Mouse (Mus musculus) adrenal gland, postnatal 36 days (tissue): ENCODE results near the gene Enah. TPM values are rescaled to one million over a fixed set of nuclear protein-coding genes. Genes with fewer than 3 reads are reported as not detected.
A peak's percentile ranks its signal among the peaks of the same experiment; 100 is the strongest.

Experiments
- DNase-seq, 2 experiments: peaks; one replicate each; pipeline ENCODE4 v3.0.0; 2021; ENCODE audit warnings: mixed read lengths in 1 of 2
- total RNA-seq, 2 experiments: library from RNA; stranded (reverse); gene quantifications; 2 replicates each; pipeline ENCODE4 v1.2.3; 2021

The Enah gene
- total RNA-seq, 2 experiments from 2014 or later, result 52.9 to 78.1 TPM

DNA sequence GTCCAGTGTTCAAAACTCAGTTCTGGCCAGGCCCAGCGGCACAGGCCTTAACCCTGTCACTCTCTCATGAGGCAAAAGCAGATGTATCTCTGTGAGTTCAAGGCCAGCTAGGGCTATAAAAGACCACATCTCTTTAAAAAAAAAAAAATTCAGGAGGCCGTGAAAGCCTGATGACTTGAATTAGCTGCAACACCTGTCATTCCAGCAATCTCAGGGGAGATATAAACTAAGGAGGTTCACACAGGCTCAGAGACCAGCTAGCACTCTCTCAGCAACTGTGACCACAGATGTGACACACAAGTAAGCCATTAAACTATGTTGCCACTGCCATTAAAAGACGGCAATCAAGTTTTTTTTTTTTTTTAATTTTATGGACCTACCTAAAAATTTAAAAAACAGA lies 56.0 kb downstream of the Enah start:
- no peak for DNase-seq

DNA sequence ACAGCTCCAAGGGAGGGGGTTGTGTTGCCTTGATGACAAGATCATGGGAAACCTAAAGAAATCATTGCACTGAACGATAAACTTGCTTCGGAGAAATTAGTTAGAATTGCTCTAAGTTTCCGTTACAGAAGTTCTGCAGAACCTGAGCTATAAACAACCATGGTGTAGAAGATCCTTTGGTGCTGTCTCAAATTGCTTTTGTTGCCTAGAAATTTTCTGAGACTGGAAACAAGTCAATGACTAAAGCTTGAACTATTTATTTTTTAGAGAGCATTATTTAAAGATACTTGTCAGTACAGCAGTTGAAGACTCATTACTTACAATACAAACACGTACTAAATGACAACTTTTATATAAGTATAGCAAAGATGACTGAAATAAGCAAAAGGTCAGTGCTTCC lies 56.4 kb downstream of the Enah start:
- DNase-seq, result no peak

DNA sequence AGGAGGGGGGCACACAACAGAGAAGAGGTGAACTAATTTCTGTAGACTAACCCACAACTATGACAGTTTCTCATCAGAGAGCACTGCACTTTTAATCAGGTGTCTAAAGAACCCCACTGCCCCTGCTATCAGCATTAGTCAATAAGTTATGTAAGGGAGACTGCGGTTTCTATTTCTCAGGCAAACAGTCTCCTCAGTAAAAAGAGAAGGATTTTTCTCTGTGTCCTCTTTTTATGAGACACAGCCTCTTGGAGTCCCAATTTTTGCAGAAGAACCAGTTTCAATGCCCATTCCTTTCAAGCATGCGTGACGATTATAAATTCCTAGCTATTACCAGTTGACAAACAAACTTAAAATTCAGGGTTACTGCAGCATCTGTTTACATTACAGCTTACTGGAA lies 59.4 kb downstream of the Enah start:
- no peak for DNase-seq

DNA sequence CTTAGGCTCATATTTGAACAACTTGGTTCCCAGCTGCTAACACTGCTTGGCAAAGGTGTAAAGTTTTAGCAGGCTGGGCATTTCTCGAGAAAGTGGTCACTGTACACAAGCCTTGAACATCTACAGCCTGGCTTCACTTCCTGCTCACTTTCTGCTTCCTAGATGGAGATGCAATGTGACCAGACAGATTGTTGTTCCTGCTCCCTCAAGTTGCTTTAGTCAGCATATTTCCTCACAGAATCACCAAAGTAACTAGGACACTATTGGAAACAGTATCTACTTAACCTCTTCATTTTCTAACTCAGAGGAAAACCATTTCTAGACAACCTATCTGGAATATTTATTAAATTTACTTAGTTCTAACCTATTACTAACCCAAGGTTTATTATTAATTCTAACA lies 61.4 kb downstream of the Enah start:
- DNase-seq, result no peak

DNA sequence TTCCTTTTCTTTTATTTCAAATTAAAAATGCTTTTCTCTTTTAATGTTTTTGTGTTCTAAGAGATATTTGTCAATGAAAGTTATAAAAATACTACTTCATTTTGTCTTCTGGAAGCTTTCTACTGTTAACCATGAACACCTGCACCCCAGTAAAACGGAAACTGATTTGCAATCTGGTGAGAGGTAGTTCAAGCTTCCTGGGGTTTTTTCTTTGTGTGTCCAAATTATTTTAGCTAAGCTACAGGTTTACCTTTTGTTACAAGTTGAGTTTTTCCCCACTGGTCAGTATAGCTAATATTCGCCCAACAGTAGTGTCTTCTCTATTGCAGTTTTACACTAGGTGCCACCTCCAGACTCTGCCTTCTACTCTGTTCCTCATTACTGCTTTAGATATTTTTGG lies 62.1 kb downstream of the Enah start:
- no peak for DNase-seq

DNA sequence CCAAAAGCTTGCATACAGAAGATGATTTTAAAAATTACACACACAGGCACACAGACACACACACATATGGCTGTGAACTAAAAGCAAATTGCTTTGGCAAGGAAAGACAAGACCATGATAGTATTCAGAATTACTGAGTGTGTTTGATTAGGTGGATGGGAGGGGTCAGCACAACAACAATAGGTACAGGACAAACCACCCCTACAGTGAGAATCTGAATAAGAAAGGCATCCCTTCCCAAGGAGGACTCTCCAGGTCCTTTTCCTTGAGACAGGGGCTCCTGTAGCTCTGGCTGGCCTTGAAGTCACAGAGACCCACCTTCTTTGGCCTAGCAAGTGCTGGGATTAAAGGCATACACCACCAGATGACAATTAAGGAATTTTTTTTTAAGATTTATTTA lies 66.2 kb downstream of the Enah start:
- DNase-seq, result no peak

DNA sequence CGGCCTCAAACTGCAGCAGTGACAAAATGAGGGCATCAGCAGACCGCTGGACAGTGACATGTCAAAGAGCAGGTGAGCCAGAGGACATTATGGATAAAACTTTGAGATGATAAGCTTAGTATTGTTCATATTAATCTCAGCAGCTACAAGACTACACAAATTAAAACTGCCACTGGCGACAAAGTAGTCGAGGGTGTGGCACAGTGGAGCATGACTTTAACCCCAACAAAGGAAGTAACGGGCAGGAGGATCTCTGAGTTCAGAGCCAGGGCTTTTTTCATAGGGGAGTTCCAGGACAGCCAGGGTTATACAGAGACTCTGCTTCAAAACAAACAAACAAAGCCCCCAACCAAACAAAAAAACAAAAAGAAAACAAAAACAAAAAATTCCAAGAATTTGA lies 68.5 kb downstream of the Enah start:
- no peak for DNase-seq

DNA sequence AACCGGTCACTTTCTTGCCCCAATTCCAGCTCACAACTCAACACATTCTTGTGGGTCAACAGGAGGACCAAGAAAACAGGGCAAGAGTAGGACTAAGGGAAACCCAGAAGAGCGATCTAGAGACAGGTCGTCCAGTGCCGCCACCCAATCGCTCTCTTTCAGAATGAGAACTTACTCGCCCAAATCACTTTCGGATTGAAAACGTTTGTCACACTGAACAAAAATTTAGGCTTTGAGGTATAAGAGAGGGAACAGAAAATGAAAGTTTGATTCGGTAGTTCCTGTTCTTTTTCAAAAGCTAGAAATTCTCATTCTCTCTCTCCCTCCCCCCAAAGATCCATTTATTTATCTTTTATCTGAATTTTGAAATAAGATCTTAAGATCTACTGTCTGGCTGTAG lies 69.1 kb downstream of the Enah start:
- DNase-seq, result no peak

DNA sequence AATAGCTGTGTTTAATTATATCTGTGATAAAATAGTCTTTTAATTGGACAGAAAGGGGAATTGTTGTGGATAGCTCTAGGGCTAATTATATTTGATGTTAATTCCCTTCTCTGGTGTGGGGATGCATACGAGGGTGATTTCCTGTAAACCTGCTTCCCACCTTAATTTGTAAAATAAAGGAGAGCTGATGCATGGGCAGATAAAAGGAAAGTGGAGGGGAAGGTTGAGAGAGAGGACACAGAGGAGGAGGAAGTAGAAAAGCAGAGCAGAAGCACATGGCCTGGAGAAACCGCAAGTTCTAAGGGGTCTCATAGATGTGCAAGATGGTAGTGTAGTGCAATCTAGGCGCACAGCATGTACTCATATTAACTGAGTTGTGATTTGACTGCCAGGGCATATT lies 71.6 kb downstream of the Enah start:
- DNase-seq, result no peak

DNA sequence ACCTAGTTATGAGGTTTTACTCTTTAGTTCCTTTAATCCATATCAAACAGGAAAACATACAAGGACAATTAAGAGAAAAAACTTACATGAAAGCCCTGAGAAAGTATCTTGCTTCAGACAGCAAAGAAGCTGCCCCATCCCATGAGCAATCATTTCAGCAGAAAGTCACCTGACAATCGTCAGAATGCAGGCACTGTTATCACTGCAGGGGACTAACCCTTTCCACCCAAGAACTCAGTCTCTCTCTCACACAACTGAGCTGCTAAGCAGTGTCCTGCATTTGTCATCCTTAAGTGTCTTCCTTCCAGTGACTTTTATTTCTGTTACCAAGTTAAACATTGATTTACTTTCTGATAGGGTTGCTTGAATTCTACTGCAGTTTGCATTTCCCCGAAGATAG lies 82.7 kb downstream of the Enah start:
- DNase-seq, result no peak

DNA sequence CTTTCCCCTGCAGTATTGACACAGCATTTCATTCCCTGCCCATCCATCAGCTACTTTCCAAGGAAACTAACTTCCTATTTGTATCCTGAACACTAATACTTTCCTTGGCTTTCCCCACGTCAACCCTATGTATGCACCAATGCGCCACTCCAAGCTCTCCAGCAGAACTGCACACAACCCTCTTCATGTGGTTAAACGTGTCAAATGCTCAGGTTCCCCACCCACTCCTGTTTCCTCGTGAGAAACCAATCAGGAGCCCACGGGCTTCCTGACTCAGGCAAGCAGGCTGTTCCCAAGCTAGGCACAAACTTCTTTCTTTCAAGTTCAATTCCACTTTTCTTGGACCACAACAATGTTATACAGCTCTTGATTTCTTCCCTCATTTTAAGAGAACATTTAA lies 91.4 kb downstream of the Enah start:
- DNase-seq, result no peak

DNA sequence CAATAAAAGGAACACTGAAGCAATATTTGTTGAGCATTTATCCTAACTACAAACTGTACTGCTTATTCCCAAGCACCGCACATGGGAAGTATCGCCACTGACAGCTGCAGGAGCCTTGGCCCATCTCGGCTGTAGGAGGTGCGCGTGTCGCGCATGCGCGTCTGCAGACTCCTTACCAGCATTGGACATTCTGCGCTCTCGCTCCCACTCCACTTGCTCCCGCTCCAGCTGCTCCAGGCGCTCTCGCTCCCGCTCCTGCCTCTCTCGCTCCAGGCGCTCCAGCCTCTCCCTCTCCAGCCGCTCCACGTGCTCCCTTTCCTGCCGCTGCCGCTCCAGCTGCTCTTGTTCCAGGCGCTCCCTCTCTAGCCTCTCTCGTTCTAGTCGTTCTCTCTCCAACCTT lies 96.4 kb downstream of the Enah start:
- DNase-seq, result peak; percentile 15 to 26

DNA sequence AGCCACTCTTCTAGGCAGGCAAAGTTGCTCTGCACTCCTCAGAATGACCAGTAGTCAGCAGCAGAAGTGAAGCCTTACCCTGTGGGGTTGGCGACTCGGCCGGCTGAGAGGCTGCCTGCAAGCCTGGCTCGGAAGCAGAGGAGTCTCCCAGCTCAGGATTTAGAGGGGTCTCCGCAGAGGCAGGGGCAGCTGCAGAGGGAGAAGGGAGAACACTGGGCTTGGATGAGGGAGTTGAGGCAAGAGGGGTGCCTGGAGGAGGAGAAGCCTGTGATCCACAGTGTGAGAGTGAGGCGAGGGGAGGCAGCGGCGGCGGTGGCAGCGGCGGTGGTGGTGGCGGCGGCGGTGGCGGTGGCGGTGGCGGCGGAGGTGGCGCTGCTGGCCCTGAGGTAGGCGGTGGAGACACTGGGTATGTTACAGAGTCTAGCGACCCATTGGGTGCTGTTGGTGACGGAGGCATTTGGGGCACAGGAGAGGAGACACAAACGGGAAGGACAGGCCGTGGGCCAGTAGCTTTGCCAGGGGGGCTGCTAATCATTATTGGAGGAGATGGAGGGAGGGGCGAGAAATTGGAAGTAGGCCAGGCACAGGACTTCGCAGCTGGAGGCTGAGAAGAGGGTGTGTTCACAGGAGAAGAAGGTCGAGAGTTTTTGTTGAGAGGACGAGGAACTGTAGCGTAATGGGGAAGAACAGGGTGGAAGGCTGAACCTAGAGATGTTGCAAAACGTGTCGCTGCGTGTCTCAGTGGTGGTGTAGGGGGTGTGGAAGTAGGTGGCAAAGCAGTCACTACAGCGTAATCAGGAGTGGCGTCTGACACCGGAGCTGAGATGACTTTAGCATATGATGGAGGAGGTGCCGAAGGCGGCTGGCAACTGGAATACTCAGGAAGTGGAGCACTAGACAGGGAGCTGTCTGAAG lies 98.0 kb downstream of the Enah start:
- peak; percentile 15 to 27 for DNase-seq

DNA sequence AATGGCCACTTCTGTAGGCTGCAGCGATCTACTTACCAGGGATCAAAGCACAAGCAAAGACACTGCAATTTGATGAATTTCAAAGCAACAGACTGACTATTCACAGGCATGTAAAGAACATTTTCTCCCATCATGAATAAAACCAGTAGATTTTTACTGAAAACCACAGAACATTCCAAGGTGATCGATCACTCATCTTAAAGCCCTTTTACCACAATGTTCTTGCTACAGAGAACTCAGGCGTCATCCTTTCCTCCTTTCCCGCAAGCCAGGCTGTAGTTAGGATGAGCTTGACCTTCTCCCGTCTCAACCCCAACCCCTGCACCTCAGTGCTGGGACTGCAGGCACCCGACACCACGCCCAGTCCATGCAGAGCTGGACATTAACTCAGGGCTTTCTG lies 107.9 kb downstream of the Enah start:
- DNase-seq, result no peak

DNA sequence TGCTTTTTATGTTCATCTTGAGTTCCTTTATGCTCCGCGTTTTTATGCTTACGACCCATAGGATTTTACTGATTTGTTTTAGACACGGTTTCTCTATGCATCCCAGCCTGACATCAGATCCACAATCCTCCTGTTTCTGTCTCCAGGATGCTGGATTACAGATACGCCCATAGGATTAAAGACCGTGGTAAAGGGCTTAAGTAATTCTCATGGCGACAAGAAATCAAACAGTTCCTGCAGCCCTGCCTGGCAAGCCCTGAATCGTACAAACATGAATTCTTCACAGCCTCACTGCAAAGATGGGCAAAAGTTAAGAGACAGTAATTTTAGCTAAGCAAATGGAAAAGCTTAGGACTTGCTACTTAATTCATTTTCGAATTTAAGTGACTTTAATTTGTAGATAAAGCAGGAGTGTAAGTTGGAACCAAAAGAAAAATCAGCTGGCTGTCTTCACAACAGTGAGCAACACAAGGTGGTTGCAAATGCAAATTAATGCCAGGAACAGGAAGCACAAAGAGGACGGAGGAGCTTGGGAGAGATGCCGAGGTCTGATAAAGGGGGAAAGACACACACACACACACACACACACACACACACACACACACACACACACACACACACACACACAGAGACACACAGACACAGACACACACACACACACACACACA lies 118.0 kb downstream of the Enah start:
- DNase-seq, result no peak

DNA sequence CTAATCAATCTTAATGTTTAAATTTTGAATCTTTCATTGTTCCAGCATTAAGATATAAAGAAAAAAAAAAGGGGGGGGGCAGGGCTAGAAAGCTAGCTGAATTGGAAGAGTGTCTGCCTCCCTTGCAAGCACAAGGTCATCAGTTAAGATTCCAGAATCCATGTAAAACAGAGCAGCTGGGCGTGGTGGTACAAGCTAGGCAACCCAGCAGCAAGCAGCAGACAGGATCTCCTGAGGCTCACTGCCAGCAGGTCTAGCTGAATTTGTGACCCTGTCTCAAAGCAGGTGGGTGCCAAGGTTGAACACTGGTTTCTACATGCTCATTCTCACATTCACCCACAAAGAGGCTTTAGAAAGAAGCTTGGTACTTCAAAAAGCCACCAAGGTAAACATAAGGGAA lies 118.9 kb downstream of the Enah start:
- peak in 1 of 2 experiments; percentile 20 for DNase-seq

DNA sequence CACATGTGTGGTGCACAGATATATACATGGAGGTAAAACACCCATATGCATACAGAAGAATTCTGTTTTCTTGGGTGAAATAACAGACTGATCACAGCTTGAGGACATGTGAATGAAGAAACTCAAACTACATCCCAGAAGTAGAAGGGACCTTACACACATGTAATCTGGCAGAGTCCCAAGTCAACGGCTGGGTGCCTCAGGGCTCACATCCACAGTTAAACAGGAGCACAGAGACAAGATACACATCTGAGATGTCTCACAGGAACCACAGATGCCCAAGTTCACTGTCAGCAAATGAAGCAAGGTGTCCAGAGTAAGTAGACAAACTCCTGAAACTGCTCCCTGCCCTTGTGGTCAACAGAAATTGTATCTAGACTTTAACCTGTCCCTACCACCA lies 120.8 kb downstream of the Enah start:
- no peak for DNase-seq

DNA sequence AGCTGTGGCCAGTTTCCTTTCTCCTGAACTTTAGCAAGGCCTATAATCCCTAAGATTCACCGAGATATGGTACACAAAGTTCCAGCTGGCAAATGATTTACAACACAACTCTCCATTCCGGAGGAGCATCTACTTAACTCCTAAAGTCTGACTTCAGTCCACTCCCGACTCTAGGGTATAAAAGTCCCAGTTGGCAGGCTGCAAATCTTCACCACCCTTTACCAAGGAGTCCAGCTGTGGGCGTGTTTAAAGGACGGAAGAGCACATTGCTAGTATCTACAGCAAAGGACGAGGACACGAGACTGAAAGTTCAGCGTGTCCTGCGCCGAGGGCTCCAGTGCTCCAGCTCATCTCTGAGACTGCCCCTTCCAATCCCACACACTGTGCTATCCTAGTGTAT lies 122.8 kb downstream of the Enah start:
- no peak for DNase-seq

DNA sequence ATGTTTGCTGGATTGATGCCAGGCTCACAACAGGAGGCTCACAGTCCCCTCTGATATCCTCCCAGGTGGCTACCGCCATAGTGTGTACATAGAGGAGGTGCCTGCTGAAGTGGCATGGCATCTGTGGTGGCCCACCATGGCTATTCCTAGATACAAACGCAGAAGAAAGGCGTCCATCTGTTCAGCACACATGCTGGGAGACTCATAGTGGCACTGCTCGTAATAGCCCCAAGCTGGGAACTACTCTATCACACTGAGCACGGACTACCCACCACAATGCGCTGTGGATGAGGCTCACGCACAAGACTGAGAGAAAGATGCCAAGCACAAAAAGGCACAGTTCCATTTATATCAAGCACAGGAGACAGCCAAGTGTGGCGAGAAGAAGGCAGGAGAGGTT lies 126.1 kb downstream of the Enah start:
- no peak for DNase-seq

DNA sequence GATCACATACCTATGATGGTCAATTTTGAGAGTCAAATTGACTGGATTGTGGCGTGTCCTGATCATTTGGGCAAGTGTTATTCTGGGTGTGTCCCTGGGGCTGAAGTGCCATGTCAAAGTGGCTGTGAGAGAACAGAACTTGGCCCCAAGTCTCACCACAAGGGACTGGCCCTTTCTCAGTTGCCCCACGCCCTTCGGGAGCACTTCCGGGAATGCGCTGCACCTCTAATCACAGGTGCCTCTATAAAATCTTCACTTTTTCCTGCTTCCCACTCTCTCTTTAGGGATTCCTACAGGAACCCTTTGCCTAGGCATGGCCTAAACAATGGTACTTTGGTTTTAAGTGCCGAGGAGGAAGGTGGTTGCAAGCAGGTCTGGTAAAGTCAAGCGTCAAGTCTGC lies 130.1 kb downstream of the Enah start:
- DNase-seq, result no peak

DNA sequence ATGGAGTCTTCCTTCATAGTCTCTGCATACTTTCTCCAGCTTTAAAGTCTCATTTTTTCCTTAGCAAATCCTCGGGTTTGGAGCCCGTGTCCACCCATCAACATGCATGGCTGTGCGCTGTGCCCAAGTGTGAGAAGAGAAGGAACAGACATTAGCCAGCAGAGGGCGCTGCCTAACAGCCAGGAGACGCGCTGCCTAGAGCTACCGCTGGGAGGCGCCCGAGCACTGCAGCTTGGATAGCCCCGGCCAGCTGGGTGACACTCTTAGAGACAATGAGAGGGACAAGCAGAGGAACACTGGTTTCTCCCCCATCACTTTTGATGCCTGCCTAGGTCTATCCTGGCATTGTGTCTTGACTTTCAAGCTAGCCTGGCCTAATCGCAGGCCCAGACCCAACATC lies 131.0 kb downstream of the Enah start:
- peak; percentile 90 for DNase-seq

DNA sequence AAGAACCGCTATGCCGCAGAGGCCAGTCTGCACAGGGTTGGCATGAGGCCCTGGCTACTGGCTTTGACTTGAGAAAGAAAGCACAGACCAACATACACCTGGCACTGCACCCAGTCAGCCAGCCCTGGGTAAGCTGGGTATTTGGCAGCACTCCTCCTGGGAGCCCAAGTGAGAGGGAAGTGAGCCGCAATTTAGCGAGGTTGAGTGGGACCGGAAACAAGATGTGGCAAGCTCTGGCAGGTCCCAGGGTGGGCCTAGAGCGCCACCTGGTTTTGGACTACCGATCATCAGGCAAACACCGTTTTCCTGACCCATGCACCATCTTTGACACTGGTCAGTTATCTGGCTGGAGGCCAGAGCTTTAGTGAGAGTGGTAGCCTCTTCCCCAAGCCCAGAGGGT lies 138.3 kb downstream of the Enah start:
- peak; percentile 45 to 71 for DNase-seq

DNA sequence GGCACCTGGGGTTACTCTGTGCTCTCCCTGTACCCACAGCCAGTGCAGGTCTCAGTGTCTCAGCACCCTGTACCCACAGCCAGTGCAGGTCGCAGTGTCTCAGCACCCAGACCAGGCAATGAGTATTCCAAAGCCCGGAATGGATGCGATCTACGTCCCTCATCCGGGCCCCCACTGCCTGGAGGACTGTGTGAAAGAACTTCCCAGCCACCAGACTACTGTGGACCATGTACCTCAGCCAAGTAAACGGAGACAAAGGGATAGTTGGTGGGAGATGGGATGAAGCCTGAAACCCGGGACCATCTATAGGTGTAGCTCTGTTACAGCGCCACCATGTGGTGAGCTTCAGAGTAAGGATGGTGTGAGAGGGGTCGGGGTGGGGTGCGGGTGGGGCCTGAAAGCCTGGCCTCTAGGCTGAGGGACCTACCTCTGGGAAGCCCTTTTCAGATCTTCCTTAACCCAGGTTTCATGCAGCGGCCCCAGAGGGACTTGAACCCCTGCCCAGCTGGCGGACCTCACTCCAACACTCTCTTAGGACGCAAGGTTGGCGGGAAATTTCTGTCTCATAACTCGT lies 139.0 kb downstream of the Enah start:
- DNase-seq, result no peak

DNA sequence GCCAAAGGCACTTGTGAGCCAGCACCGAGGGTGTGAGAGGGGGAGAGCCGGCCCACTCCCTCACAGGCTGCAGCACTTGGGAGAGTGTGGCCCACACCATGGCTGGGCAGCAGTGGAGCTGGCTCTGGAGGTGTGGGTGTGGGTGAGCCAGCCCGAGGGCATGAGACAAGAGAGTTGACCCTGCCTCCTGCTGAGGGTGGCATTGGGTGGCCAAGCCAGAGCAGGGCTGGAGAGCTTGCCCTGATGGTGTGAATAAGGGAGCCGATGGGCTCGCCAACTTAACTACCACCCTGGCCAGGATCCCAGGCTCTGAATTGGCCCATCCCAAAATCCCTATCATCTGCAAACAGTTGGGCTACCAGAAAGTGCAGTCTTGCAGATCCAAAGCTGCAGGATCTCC lies 141.4 kb downstream of the Enah start:
- DNase-seq, result no peak
